Mouse (Mus musculus): ENCODE measurements at regions not wholly inside any gene's neighbourhood (a gene's known extent, or its start where the extent isn't known, plus 50 kb on each side); places are given as distances from the start of the nearest gene placed in this dataset.

DNA sequence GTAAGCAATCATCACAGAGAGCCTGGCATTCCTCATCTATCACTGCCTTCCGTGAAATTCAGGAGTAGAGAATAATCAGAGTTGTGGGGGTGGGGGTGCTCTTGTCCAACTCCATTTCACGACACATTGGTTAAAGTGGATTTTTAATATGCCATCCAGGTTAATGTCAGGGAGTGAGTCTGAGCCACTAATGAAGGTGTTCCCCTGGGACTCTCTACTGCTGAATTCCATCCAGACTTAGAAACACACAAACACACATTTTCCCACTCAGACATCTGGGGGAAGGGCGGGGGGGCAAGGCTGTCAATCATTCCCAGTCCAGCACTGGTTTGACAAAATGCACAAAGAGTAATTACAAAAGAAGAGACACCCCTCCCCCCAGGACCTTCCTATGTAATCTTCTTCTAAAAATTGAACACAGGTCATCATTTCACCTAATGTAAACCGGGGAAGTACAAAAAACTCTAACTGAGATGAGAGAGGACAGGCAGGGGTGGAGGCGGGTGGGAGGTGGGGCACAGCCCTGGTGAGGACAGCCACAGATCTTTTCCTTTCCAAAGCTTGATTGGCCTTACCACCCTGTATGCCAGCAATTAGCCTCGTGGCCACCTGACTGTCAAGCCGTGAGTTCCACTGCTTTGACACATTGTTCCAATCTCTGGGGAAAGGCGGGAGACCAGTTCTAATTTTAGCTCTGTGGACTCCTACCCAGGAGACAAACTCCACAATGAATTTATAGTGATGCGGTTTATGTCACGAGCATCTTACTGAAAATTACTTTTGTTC lies 76.5 kb upstream of the Bach2 start:
- no peak overlapping the region for H3K27ac ChIP-seq (ENCODE audit: low read depth, low read length)
- H3K4me2 ChIP-seq (ENCODE audit: low read depth, low read length), result no peak overlapping the region
- peaks cover 4% of the 10 kb centered on the region; the same call in 1 of the 2 replicates for H3K4me1 ChIP-seq (ENCODE audit: control insufficient read depth, insufficient read depth, low read length)
- H3K9me3 ChIP-seq (ENCODE audit: control insufficient read depth, low read length), result no peaks in the 10 kb centered on the region
- H3K4me3 ChIP-seq (ENCODE audit: low read depth, low read length), result no peak overlapping the region
- H3K9ac ChIP-seq (replicated peaks; ENCODE audit: low read depth, low read length), result no peak overlapping the region
- ATAC-seq (ENCODE audit: low read depth), result no peak
- WGBS, result 39% methylated on average over 10 of the region's 10 CpGs
- no peaks in the 10 kb centered on the region for H3K27me3 ChIP-seq (ENCODE audit: control insufficient read depth, insufficient read depth, low read length)
- H3K36me3 ChIP-seq (ENCODE audit: control insufficient read depth, insufficient read depth, low read length), result no peaks in the 10 kb centered on the region

DNA sequence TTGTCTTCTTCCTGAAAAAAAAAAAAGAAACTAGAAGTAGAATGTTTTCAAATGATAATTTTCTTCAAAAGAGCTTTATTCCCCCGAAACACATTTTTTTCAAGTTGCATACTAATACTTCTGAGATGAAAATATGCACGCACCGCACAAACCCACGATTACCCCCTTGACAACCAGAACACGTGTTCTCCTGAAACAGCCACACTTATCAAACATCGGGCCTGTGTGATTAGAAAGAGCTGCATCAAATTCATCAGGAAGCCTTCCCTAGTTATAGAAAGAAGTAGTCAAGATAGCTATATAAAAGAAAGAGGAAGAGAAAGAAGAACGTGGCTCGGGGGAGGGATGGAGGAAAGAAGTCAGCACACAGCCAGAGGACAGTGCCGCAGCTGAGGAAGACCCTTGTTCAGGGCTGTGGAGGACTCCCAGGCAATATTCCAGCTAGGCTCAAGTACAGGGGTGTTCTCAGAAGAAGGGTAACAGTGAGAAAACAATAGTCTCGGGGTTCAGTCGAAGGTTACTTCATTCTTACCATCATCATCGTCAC lies 75.8 kb upstream of the Bach2 start:
- no peak overlapping the region for H3K4me3 ChIP-seq (ENCODE audit: low read depth, low read length)
- ATAC-seq (ENCODE audit: low read depth), result no peak
- peaks cover 4% of the 10 kb centered on the region; the same call in 1 of the 2 replicates for H3K4me1 ChIP-seq (ENCODE audit: control insufficient read depth, insufficient read depth, low read length)
- H3K27me3 ChIP-seq (ENCODE audit: control insufficient read depth, insufficient read depth, low read length), result no peaks in the 10 kb centered on the region
- H3K4me2 ChIP-seq (ENCODE audit: low read depth, low read length), result no peak overlapping the region
- 91% methylated on average over 12 of the region's 12 CpGs for WGBS
- no peaks in the 10 kb centered on the region for H3K9me3 ChIP-seq (ENCODE audit: control insufficient read depth, low read length)
- H3K9ac ChIP-seq (replicated peaks; ENCODE audit: low read depth, low read length), result no peak overlapping the region
- H3K27ac ChIP-seq (ENCODE audit: low read depth, low read length), result no peak overlapping the region
- no peaks in the 10 kb centered on the region for H3K36me3 ChIP-seq (ENCODE audit: control insufficient read depth, insufficient read depth, low read length)

DNA sequence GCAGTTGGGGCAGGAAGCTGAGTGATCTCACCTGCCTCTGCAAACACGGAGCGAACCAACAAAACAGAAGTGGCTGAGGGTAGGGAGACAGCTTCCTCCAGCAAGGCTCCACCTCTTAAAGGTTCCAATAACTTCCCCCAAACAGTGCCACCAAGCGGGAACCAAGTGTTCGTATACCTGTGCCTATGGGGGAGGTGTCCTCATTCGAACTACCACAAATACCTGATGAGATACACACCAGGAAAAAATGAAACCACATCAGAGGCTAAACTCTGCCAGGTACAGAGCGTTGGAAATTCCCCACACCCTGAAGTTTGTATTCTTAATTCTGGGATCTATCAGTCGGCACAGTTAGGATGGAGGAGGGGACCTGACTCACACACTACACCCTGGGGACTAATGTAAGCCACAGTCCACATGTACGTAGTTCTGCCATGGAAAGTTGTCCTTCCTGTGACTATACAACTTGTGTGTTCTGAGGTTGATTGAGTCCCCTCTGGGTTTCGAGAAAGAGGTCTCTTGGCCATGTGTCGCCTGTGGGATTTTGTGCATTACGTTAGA lies 74.4 kb upstream of the Bach2 start:
- no peak for ATAC-seq (ENCODE audit: low read depth)
- no peaks in the 10 kb centered on the region for H3K27me3 ChIP-seq (ENCODE audit: control insufficient read depth, insufficient read depth, low read length)
- H3K4me2 ChIP-seq (ENCODE audit: low read depth, low read length), result no peak overlapping the region
- no peaks in the 10 kb centered on the region for H3K36me3 ChIP-seq (ENCODE audit: control insufficient read depth, insufficient read depth, low read length)
- no peak overlapping the region for H3K4me3 ChIP-seq (ENCODE audit: low read depth, low read length)
- H3K9me3 ChIP-seq (ENCODE audit: control insufficient read depth, low read length), result no peaks in the 10 kb centered on the region
- 92% methylated on average over 11 of the region's 11 CpGs for WGBS
- no peak overlapping the region for H3K27ac ChIP-seq (ENCODE audit: low read depth, low read length)
- H3K9ac ChIP-seq (replicated peaks; ENCODE audit: low read depth, low read length), result no peak overlapping the region
- H3K4me1 ChIP-seq (ENCODE audit: control insufficient read depth, insufficient read depth, low read length), result peaks cover 4% of the 10 kb centered on the region; the same call in 1 of the 2 replicates

DNA sequence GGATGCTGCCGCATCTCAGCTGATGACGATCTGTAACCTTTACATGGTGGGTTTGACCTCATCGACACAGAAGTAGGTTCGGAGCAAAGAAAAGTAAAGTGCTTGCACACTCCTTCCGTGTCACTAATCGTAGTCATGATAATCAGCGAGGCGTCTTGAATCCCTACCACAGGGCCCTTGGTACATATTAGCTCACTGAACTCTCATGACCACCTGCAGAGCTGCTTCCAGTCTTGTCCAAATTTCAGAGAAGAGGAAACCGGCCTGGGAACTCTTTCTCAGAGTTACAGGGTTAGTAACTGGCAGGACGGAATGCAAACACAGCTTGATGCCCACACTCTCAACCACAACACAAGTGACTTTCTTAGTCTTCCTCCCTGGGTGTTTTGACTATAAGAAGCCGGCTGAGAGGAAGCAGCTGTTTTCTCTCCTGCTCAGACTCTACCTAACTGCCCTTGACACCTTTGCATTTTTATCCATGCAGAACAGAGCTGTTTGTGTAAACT lies 73.8 kb upstream of the Bach2 start:
- ATAC-seq (ENCODE audit: low read depth), result no peak
- H3K27ac ChIP-seq (ENCODE audit: low read depth, low read length), result no peak overlapping the region
- H3K27me3 ChIP-seq (ENCODE audit: control insufficient read depth, insufficient read depth, low read length), result no peaks in the 10 kb centered on the region
- H3K4me2 ChIP-seq (ENCODE audit: low read depth, low read length), result no peak overlapping the region
- 77% methylated on average over 11 of the region's 11 CpGs for WGBS
- no peaks in the 10 kb centered on the region for H3K9me3 ChIP-seq (ENCODE audit: control insufficient read depth, low read length)
- no peaks in the 10 kb centered on the region for H3K36me3 ChIP-seq (ENCODE audit: control insufficient read depth, insufficient read depth, low read length)
- H3K4me1 ChIP-seq (ENCODE audit: control insufficient read depth, insufficient read depth, low read length), result peaks cover 4% of the 10 kb centered on the region; the same call in 1 of the 2 replicates
- no peak overlapping the region for H3K4me3 ChIP-seq (ENCODE audit: low read depth, low read length)
- H3K9ac ChIP-seq (replicated peaks; ENCODE audit: low read depth, low read length), result no peak overlapping the region

DNA sequence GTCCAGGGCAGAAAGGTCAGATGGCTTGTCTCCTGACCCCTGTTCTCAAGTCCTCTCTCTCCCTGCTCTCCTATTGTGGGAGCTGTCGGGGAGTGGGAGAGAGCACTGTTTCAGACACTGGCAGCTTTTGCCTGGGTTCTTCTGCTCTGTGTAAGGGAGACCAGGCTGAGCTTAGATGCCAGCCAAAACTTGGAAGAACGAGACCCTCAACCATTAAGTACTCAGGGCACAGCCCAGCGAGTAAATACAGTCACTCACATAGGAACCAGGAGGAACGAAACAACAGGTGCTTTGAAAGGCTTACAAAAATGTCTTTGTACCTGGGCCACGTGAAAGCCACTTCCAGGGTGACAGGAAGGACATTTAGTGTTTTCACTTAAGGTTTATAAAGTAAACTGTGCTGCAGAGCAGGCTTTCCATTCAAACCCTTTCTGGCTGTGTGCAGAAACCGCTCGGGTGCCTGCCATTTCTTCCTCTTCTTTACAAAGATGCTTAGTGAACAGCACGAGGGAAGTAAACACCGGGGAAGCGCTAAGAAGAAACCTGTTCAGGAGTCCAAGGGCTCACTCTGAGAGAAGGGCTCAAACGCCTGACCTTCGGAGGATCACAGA lies 72.6 kb upstream of the Bach2 start:
- Histone ChIP-seq H3K9me3 (ENCODE audit: control insufficient read depth, low read length) (no peaks in the 10 kb centered on the region), H3K9ac (replicated peaks; ENCODE audit: low read depth, low read length) (no peak overlapping the region), H3K4me1 (ENCODE audit: control insufficient read depth, insufficient read depth, low read length) (peaks cover 4% of the 10 kb centered on the region; the same call in 1 of the 2 replicates), H3K4me2 (ENCODE audit: low read depth, low read length) (no peak overlapping the region), H3K4me3 (ENCODE audit: low read depth, low read length) (no peak overlapping the region), H3K27me3 (ENCODE audit: control insufficient read depth, insufficient read depth, low read length) (no peaks in the 10 kb centered on the region), H3K36me3 (ENCODE audit: control insufficient read depth, insufficient read depth, low read length) (no peaks in the 10 kb centered on the region), H3K27ac (ENCODE audit: low read depth, low read length) (no peak overlapping the region)
- WGBS, result 54% methylated on average over 12 of the region's 12 CpGs
- ATAC-seq (ENCODE audit: low read depth), result no peak

DNA sequence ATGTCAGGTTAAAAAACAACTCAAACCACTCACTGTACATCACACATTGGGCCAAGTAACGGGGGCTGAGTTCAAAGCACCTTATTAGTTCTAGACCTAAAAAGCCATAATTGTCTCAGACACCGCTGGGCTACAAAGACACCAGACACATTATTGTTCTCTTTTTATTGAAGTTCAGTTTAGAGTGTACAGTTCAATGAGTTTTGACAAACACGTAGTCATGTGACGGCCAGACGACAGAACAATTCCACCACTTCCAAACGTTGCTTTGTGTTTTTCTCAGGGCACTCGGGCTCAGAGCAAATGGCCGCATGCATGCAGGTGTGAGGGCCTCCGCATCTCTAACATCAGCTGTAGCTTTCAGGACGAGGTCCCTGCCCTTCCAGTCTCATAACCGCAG lies 71.5 kb upstream of the Bach2 start:
- Histone ChIP-seq H3K4me3 (ENCODE audit: low read depth, low read length) (no peak overlapping the region), H3K9ac (replicated peaks; ENCODE audit: low read depth, low read length) (no peak overlapping the region), H3K9me3 (ENCODE audit: control insufficient read depth, low read length) (no peaks in the 10 kb centered on the region), H3K27me3 (ENCODE audit: control insufficient read depth, insufficient read depth, low read length) (no peaks in the 10 kb centered on the region), H3K36me3 (ENCODE audit: control insufficient read depth, insufficient read depth, low read length) (no peaks in the 10 kb centered on the region), H3K27ac (ENCODE audit: low read depth, low read length) (no peak overlapping the region), H3K4me1 (ENCODE audit: control insufficient read depth, insufficient read depth, low read length) (peaks cover under 1% of the 10 kb centered on the region; the same call in 1 of the 2 replicates), H3K4me2 (ENCODE audit: low read depth, low read length) (no peak overlapping the region)
- no peak for ATAC-seq (ENCODE audit: low read depth)
- WGBS, result 38% methylated on average over 11 of the region's 11 CpGs

GRCm38 (mm10) chr4:32170106-32170459 lies 68.5 kb upstream of the Bach2 start:
- H3K4me3 ChIP-seq (ENCODE audit: low read depth, low read length), result no peak overlapping the region
- H3K27me3 ChIP-seq (ENCODE audit: control insufficient read depth, insufficient read depth, low read length), result no peaks in the 10 kb centered on the region
- 74% methylated on average over 4 of the region's 4 CpGs for WGBS
- H3K9ac ChIP-seq (replicated peaks; ENCODE audit: low read depth, low read length), result no peak overlapping the region
- no peak overlapping the region for H3K4me2 ChIP-seq (ENCODE audit: low read depth, low read length)
- no peak for ATAC-seq (ENCODE audit: low read depth)
- no peak overlapping the region for H3K27ac ChIP-seq (ENCODE audit: low read depth, low read length)
- no peaks in the 10 kb centered on the region for H3K9me3 ChIP-seq (ENCODE audit: control insufficient read depth, low read length)
- no peaks in the 10 kb centered on the region for H3K36me3 ChIP-seq (ENCODE audit: control insufficient read depth, insufficient read depth, low read length)
- no peaks in the 10 kb centered on the region for H3K4me1 ChIP-seq (ENCODE audit: control insufficient read depth, insufficient read depth, low read length)

DNA sequence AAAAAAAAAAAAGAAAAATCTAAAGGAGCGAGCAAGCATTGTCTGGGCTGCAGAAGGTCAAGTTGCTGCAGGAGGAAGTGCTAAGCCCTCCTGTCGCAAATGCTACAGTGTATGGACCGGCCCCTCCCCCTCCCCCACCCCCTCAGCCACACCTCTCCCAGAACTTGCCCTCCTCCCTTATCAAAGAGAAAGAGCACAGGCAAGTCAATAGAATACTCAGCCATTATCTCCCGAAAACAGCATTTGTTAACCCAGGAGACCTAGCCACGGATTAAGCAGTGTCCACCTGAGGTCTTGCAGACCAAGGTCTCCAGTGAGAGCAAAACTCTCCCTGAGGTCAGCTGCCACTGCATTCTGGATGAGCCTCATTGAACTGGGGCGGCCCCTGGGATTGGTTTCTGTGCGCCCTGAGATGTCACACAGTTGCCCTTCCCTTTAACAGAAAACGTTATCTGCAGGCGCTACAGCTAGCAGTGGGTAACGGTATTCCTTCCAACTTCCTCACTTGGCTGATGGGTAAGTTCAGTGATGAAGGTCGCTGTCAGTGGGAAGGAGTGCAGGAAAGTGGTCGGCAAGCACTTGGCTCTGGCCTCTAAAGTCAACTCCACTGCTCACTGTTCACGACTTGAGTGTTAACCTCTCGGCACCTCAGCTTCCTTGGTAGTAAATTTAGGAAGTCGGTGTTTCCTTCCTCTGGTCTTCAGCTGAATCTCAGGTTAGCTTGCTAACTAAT lies 68.0 kb upstream of the Bach2 start:
- 72% methylated on average over 15 of the region's 15 CpGs for WGBS
- H3K27me3 ChIP-seq (ENCODE audit: control insufficient read depth, insufficient read depth, low read length), result no peaks in the 10 kb centered on the region
- H3K9me3 ChIP-seq (ENCODE audit: control insufficient read depth, low read length), result no peaks in the 10 kb centered on the region
- H3K4me1 ChIP-seq (ENCODE audit: control insufficient read depth, insufficient read depth, low read length), result no peaks in the 10 kb centered on the region
- no peak overlapping the region for H3K9ac ChIP-seq (replicated peaks; ENCODE audit: low read depth, low read length)
- H3K4me2 ChIP-seq (ENCODE audit: low read depth, low read length), result no peak overlapping the region
- no peak overlapping the region for H3K27ac ChIP-seq (ENCODE audit: low read depth, low read length)
- H3K36me3 ChIP-seq (ENCODE audit: control insufficient read depth, insufficient read depth, low read length), result no peaks in the 10 kb centered on the region
- H3K4me3 ChIP-seq (ENCODE audit: low read depth, low read length), result no peak overlapping the region
- ATAC-seq (ENCODE audit: low read depth), result no peak

All from neural tube, embryonic 14.5 days (tissue).